Mouse (Mus musculus) heart, postnatal 0 days (tissue): ENCODE measurements around the gene Abcc3. TPM values are rescaled to one million over a fixed set of nuclear protein-coding genes. Genes with fewer than 3 reads are reported as not detected.

Source experiments
- ATAC-seq: fragments of 200-750 bp; cut with Nextera tagmentation; 2 replicates; pipeline ENCODE4 v1.8.0; 2017; ENCODE audit warnings: low read depth, moderate number of reproducible peaks, moderate library complexity; ENCODE audit not compliant: insufficient read depth
- DNase-seq: peaks from one replicate; pipeline ENCODE4 v3.0.0-alpha.2; 2016; ENCODE audit warnings: low spot score
- H3K27ac ChIP-seq: fragments of 300-500 bp; sonication (generic); 2 replicates; pipeline ENCODE4 v1.5.1; 2014; ENCODE audit warnings: low read depth, mild to moderate bottlenecking
- H3K27me3 ChIP-seq: fragments of 300-500 bp; sonication (generic); 2 replicates; pipeline ENCODE4 v1.6.1; 2014; ENCODE audit warnings: low read length, mixed read lengths; ENCODE audit not compliant: control insufficient read depth, insufficient read depth
- H3K36me3 ChIP-seq: fragments of 300-500 bp; sonication (generic); replicated peaks from 2 replicates; pipeline ENCODE4 v1.6.1; 2014; ENCODE audit warnings: low read length, mixed read lengths; ENCODE audit not compliant: control insufficient read depth, insufficient read depth
- H3K4me1 ChIP-seq: fragments of 300-500 bp; sonication (generic); 2 replicates; pipeline ENCODE4 v1.6.1; 2014; ENCODE audit warnings: antibody characterized with exemption; ENCODE audit not compliant: control insufficient read depth, insufficient read depth
- H3K4me2 ChIP-seq: fragments of 300-500 bp; sonication (generic); 2 replicates; pipeline ENCODE4 v1.6.1; 2014; ENCODE audit warnings: low read depth, mild to moderate bottlenecking, low read length, moderate library complexity
- H3K4me3 ChIP-seq: fragments of 300-500 bp; sonication (generic); 2 replicates; pipeline ENCODE4 v1.5.1; 2014; ENCODE audit warnings: low read depth, low read length
- H3K9ac ChIP-seq: fragments of 300-500 bp; sonication (generic); replicated peaks from 2 replicates; pipeline ENCODE4 v1.6.1; 2014; ENCODE audit warnings: low read depth, low read length, mixed read lengths
- H3K9me3 ChIP-seq: fragments of 300-500 bp; sonication (generic); replicated peaks from 2 replicates; pipeline ENCODE4 v1.6.1; 2016; ENCODE audit warnings: low read length; ENCODE audit not compliant: control insufficient read depth
- CTCF ChIP-seq: IDR thresholded peaks from 2 replicates; pipeline ENCODE4 v1.5.1; 2016; ENCODE audit warnings: antibody characterized with exemption, control low read depth, low read depth
- EP300 ChIP-seq: IDR thresholded peaks from 2 replicates; pipeline ENCODE4 v1.6.1; 2016; ENCODE audit warnings: antibody characterized with exemption, low read depth
- WGBS: fragments of 180-500 bp; shearing (Covaris S2); extraction: QIAGEN DNeasy Blood & Tissue Kit; methylation state at CpG from one replicate; pipeline ENCODE4 v1.1.7; 2014; 5-methylcytosine and 5-hydroxymethylcytosine counted together
- polyA plus RNA-seq: library from polyadenylated mRNA; unstranded; fragments of >200 nt; fragmentation: Nextera tagmentation; extraction: Ambion mirVana; gene quantifications from 2 replicates; pipeline ENCODE4 v1.2.1, GENCODE M21; 2015
- total RNA-seq: library from RNA; depleted of rRNA; stranded (reverse); fragments of >200 nt; gene quantifications from 2 replicates; pipeline ENCODE4 v1.2.3, GENCODE M21; 2014; ENCODE audit warnings: low replicate concordance

Abcc3 gene
- total and polyA plus RNA-seq, 2 experiments from 2014 or later: 0.72 to 14.5 TPM

GRCm38 (mm10) chr11:94412998-94413469, 20.2 kb upstream of the Abcc3 start:
- peaks cover 15% of the 10 kb centered on the region for H3K36me3 ChIP-seq
- H3K9me3 ChIP-seq: no peaks in the 10 kb centered on the region
- peak; percentile 31 for DNase-seq
- peak overlapping the region; percentile 34; the same call in 1 of the 2 replicates for H3K27ac ChIP-seq
- no peak overlapping the region for H3K9ac ChIP-seq
- 12% methylated on average over 10 of the region's 10 CpGs for WGBS
- ATAC-seq: peak; percentile 53
- H3K4me2 ChIP-seq: peak overlapping the region; percentile 26; the same call in 1 of the 2 replicates
- H3K4me3 ChIP-seq: no peak overlapping the region
- H3K4me1 ChIP-seq: peaks cover 20% of the 10 kb centered on the region
- no peak for TF ChIP-seq CTCF
- TF ChIP-seq EP300: no peak
- H3K27me3 ChIP-seq: peaks cover 16% of the 10 kb centered on the region; the same call in 1 of the 2 replicates

DNA sequence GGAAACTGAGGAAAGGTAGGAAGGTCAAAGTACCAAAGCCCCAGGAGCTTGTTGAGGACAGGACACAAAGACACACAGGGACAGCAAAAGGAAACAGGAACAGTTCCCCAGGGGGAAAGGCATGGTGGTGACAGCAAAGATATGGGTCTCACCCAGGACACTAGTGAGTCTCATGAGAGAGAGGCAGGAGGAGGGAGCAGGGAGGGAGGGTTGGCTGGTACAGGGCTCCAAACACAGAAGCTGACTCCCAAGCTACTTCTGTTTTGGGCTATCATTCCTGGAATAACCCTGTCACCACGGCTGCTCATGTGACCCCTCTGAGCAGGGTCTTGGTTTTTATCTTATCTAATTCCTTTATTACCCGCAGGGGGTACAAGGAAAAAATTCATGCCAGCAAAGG, 19.8 kb upstream of the Abcc3 start:
- Histone ChIP-seq H3K36me3 (peaks cover 15% of the 10 kb centered on the region), H3K4me3 (no peak overlapping the region), H3K4me1 (peaks cover 20% of the 10 kb centered on the region), H3K27me3 (peaks cover 16% of the 10 kb centered on the region; the same call in 1 of the 2 replicates), H3K9ac (no peak overlapping the region), H3K9me3 (no peaks in the 10 kb centered on the region), H3K27ac (peak overlapping the region; percentile 34), H3K4me2 (peak overlapping the region; percentile 26; the same call in 1 of the 2 replicates)
- 3% methylated on average over 2 of the region's 2 CpGs for WGBS
- ATAC-seq (peak; percentile 62), DNase-seq (no peak)
- no peak for TF ChIP-seq EP300

DNA sequence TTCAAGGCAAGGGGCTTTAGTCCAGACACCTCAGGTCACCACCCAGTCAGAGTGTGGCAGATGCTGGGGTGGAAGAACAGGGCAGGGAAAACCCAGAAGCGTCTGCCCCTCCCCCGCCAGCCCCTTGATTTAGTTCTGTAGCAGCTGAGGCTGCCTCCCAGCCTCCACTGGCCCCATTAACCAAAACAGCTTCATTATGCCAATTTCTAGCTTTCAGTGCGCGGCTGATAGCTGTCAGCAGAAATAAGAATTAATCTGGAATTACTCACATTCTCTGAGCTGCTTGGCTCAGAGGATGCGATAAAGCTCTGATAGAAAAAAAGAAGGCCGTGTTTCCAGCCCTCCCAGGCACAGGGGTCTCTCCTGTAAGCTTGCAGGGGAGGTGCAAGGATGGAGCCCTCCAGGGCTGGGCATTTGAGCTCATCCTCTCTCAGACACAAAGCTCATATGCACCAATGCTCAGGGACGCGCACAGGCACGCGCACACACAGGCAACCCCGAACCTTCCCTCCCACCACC, 15.1 kb upstream of the Abcc3 start:
- H3K4me3 ChIP-seq: no peak overlapping the region
- no peaks in the 10 kb centered on the region; the same call in 1 of the 2 replicates for H3K36me3 ChIP-seq
- H3K27me3 ChIP-seq: 0 out of 2 replicates have a peak, but pooled peaks cover 3% of the 10 kb centered on the region
- H3K9ac ChIP-seq: no peak overlapping the region
- H3K9me3 ChIP-seq: no peaks in the 10 kb centered on the region
- 63% methylated on average over 11 of the region's 11 CpGs for WGBS
- peaks cover 10% of the 10 kb centered on the region for H3K4me1 ChIP-seq
- no peak for ATAC-seq
- TF ChIP-seq CTCF: no peak
- no peak for TF ChIP-seq EP300
- no peak overlapping the region for H3K27ac ChIP-seq
- no peak for DNase-seq
- H3K4me2 ChIP-seq: no peak overlapping the region

- no peak overlapping the region for H3K4me2 ChIP-seq
- H3K9ac ChIP-seq: no peak overlapping the region
- no peak for TF ChIP-seq EP300
- no peak overlapping the region for H3K27ac ChIP-seq
- no peaks in the 10 kb centered on the region for H3K4me1 ChIP-seq
- no peak overlapping the region for H3K4me3 ChIP-seq
- H3K9me3 ChIP-seq: no peaks in the 10 kb centered on the region
- no peak for DNase-seq
- H3K27me3 ChIP-seq: no peaks in the 10 kb centered on the region
- no peaks in the 10 kb centered on the region; the same call in 1 of the 2 replicates for H3K36me3 ChIP-seq
- ATAC-seq: no peak
- 34% methylated on average over 6 of the region's 6 CpGs for WGBS
Observed at GRCm38 (mm10) chr11:94405348-94405747, 12.6 kb upstream of the Abcc3 start.

DNA sequence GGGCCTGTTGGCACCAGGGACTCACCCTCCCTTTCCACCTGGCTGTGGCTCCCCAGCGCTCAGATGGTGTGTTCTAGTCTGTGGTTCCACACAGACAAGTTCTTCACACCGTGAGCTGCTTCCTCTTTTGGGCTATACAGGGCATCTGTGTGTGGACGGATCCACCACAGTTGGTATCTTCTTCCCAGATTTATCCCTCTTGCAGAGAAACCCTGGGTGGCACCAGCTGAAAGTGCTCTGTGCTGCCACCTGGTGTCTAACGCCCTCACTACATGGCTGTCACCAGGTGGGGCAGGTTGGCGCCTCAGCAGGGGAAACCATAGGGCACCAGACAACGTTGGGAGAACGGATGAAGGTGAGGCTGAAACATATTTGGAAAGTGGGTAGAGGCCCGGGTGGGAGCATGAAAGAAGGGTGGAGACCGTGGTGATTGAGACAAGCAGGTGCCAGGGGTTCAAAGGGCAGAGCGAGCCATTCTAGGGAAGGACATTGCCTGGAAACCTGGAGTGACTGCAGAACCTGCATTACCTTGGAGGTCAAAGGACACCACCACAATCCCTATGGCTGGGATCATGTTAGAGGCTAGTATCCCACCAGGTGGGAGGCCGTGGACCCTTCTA, 12.0 kb upstream of the Abcc3 start:
- no peaks in the 10 kb centered on the region for H3K9me3 ChIP-seq
- H3K27me3 ChIP-seq: no peaks in the 10 kb centered on the region
- no peak overlapping the region for H3K27ac ChIP-seq
- TF ChIP-seq CTCF (peak; percentile 94), EP300 (no peak)
- H3K36me3 ChIP-seq: no peaks in the 10 kb centered on the region; the same call in 1 of the 2 replicates
- no peaks in the 10 kb centered on the region for H3K4me1 ChIP-seq
- H3K4me2 ChIP-seq: no peak overlapping the region
- H3K9ac ChIP-seq: no peak overlapping the region
- ATAC-seq: peak; percentile 61; the same call in 1 of the 2 replicates
- DNase-seq: peak; percentile 48
- H3K4me3 ChIP-seq: no peak overlapping the region
- 21% methylated on average over 11 of the region's 11 CpGs for whole genome bisulfite sequencing
